8 mouse cellular contexts compared by ENCODE assay signal in genomic region chr5:17776571-17776970, GRCm38 (mm10).
A peak's percentile ranks its signal among the peaks of the same experiment; 100 is the strongest.
DNase-seq lines count a peak whose midpoint lies in the region; ATAC-seq lines count a peak whose summit lies in the region.

No protein-coding gene starts in this region.

- H3K36me3 ChIP-seq in liver, embryonic 16.5 days (ENCODE audit: control insufficient read depth, insufficient read depth): no peaks in the 10 kb centered on the region

- H3K4me2 ChIP-seq in liver, embryonic 16.5 days (ENCODE audit: low read depth, low read length): no peak overlapping the region

- WGBS in liver, embryonic 16.5 days (ENCODE audit: insufficient replicate concordance): 70% methylated on average over 6 of the region's 6 CpGs

- no peaks in the 10 kb centered on the region for H3K9me3 ChIP-seq in liver, embryonic 16.5 days (replicated peaks; ENCODE audit: control insufficient read depth, low read length)

- no peaks in the 10 kb centered on the region for H3K4me1 ChIP-seq in liver, embryonic 16.5 days (ENCODE audit: control insufficient read depth, low read depth, low read length)

- H3K4me3 ChIP-seq in liver, embryonic 16.5 days (ENCODE audit: low read depth, low read length): no peak overlapping the region

- H3K9ac ChIP-seq in liver, embryonic 16.5 days (ENCODE audit: low read depth, low read length): no peak overlapping the region

- no peaks in the 10 kb centered on the region for H3K27me3 ChIP-seq in liver, embryonic 16.5 days (ENCODE audit: control insufficient read depth, insufficient read depth, low read depth, low read length)

- no peak for ATAC-seq in cerebellum, adult (ENCODE audit: insufficient number of reproducible peaks, low FRiP score, low TSS enrichment)
- ATAC-seq in liver, embryonic 16.5 days (ENCODE audit: low read depth): peak; percentile 67

- intact Hi-C loops in left cerebral cortex, postnatal 25 days (cut with DNase I): no loop called here
- intact Hi-C loops in left cerebral cortex, postnatal 36 days (cut with DNase I): no loop called here

- DNase-seq in cerebellum, adult 8-10 months: peak; percentile 5
- peak; percentile 21 to 32 for DNase-seq in left cerebral cortex, postnatal 25 days (ENCODE audit: low spot score in 2 of 2)
- no peak for DNase-seq in left cerebral cortex, postnatal 36 days (ENCODE audit: low spot score in 2 of 2)
- peak; percentile 88 for DNase-seq in MEL-GATA-1-ER (ENCODE audit: extremely low read depth, low read depth)
- peak; percentile 95 for DNase-seq in embryo, embryonic 11.5 days (ENCODE audit: low read depth, low spot score)
- DNase-seq in layer of hippocampus, adult 9-10 months (ENCODE audit: low spot score): no peak

- no peak overlapping the region for H3K27ac ChIP-seq in liver, embryonic 16.5 days (ENCODE audit: low read length)

Comparison
In these comparisons a context has a peak if more than half of its experiments do, and no peak if none do; other contexts are left out.
1. DNase-seq: peak in cerebellum, adult 8-10 months (single experiment), left cerebral cortex, postnatal 25 days (2 of 2), MEL-GATA-1-ER (single experiment) and embryo, embryonic 11.5 days (single experiment); none in left cerebral cortex, postnatal 36 days (0 of 2) and layer of hippocampus, adult 9-10 months (single experiment).